ENCODE assay signal across 23 mouse cellular contexts in genomic region chr7:36175296-36175695, GRCm38 (mm10).
DNase-seq lines count a peak whose midpoint lies in the region; TF ChIP-seq lines count a peak whose summit lies in the region.
"Had no signal": no experiment of that assay in that cellular context is flagged by ENCODE, and none has a peak within 500 bp of the region (broad histone marks: within the 10 kb centered on the region; RNA-seq: fewer than 3 reads in every experiment).

No protein-coding gene starts in this region.

- no peak for TF ChIP-seq POLR2A in kidney, adult 2 months (IDR thresholded peaks at IDR 0.05; ENCODE audit: low read depth, low read length)

- no peak overlapping the region for H3K4me3 ChIP-seq in kidney, adult 2 months (ENCODE audit: insufficient read depth, low read depth, low read length)
- H3K4me3 ChIP-seq: embryonic facial prominence, embryonic 13.5 days; forebrain, embryonic 10.5 days; hindbrain, embryonic 13.5 days; liver, embryonic 12.5 days had no signal

- WGBS in kidney, adult 2 months: 79% methylated on average over 4 of the region's 4 CpGs

- H3K4me1 ChIP-seq in kidney, adult 2 months (ENCODE audit: control insufficient read depth, insufficient read depth, low read length): no peaks in the 10 kb centered on the region
- H3K4me1 ChIP-seq: embryonic facial prominence, embryonic 13.5 days; forebrain, embryonic 10.5 days; hindbrain, embryonic 13.5 days; liver, embryonic 12.5 days had no signal

- DNase-seq in frontal cortex, postnatal 36 days (ENCODE audit: low spot score in 2 of 2): peak; percentile 14 to 25
- DNase-seq in frontal cortex, postnatal 25 days (ENCODE audit: low spot score in 2 of 2): no peak
- DNase-seq in left cerebral cortex, adult 18-20 months (ENCODE audit: low spot score in 2 of 2): peak; percentile 9 to 11
- DNase-seq in left cerebral cortex, postnatal 4 days: no peak
- peak; percentile 44 to 52 for DNase-seq in right cerebral cortex, adult 2 months (ENCODE audit: low spot score in 2 of 2)
- no peak for DNase-seq in right cerebral cortex, postnatal 14 days
- DNase-seq in kidney, adult 2 months: no peak
- DNase-seq in cerebellum, adult 8-10 months: no peak
- DNase-seq: adrenal gland, postnatal 10 days; cerebellum, adult 11-12 months; cerebellum, postnatal 10 days; gastrocnemius, postnatal 25 days; heart, adult 18-20 months; heart, postnatal 4 days; kidney, adult 9 months; kidney, postnatal 10 days; liver, postnatal 0 days; lung, postnatal 4 days; midbrain, embryonic 14.5 days had no signal

- no peaks in the 10 kb centered on the region for H3K27me3 ChIP-seq in kidney, adult 2 months (replicated peaks; ENCODE audit: control insufficient read depth, insufficient read depth, low read length)
- H3K27me3 ChIP-seq: embryonic facial prominence, embryonic 13.5 days; hindbrain, embryonic 13.5 days; liver, embryonic 12.5 days had no signal

- no peaks in the 10 kb centered on the region for H3K36me3 ChIP-seq in kidney, adult 2 months (ENCODE audit: control insufficient read depth, insufficient read depth, low read length)
- H3K36me3 ChIP-seq: embryonic facial prominence, embryonic 13.5 days; forebrain, embryonic 10.5 days; hindbrain, embryonic 13.5 days; liver, embryonic 12.5 days had no signal

- no peak overlapping the region for H3K27ac ChIP-seq in kidney, adult 2 months (ENCODE audit: insufficient read depth, low read depth, low read length)
- H3K27ac ChIP-seq: embryonic facial prominence, embryonic 13.5 days; forebrain, embryonic 10.5 days; hindbrain, embryonic 13.5 days; liver, embryonic 12.5 days had no signal

- intact Hi-C loops in left cerebral cortex, postnatal 4 days (cut with DNase I): no loop called here

- no peak for TF ChIP-seq CTCF in kidney, adult 2 months (conservative IDR thresholded peaks at IDR 0.05; ENCODE audit: insufficient read depth, insufficient read length, low read depth, low read length)

Comparison
In these comparisons a context has a peak if more than half of its experiments do, and no peak if none do; other contexts are left out.
1. DNase-seq: peak in frontal cortex, postnatal 36 days (2 of 2), left cerebral cortex, adult 18-20 months (2 of 2) and right cerebral cortex, adult 2 months (2 of 2); none in frontal cortex, postnatal 25 days (0 of 2), left cerebral cortex, postnatal 4 days (single experiment), right cerebral cortex, postnatal 14 days (single experiment), kidney, adult 2 months (single experiment) and cerebellum, adult 8-10 months (single experiment).